Mouse (Mus musculus) ES-Bruce4 (cell line): ENCODE results near the gene Parp3.

ENCODE experiments used
- CTCF ChIP-seq: IDR thresholded peaks from one replicate; pipeline ENCODE4 v1.8.1; 2011; ENCODE audit warnings: low read depth, low read length
- POLR2A ChIP-seq: IDR thresholded peaks from one replicate; pipeline ENCODE4 v1.8.1; 2011; ENCODE audit warnings: low read length; ENCODE audit not compliant: insufficient read depth

GRCm38 (mm10) chr9:106519433-106519832 lies 42.7 kb upstream of the Parp3 start:
- no peak for TF ChIP-seq POLR2A
- no peak for TF ChIP-seq CTCF
